Mouse (Mus musculus) cortical plate, adult 2 months (tissue): ENCODE results near the gene Kiss1.

Experiments used
- CTCF ChIP-seq: fragments of 200-500 bp; IDR thresholded peaks from 2 replicates; pipeline ENCODE4 v1.5.1; 2011; ENCODE audit warnings: mild to moderate bottlenecking, control low read depth, low read length; ENCODE audit not compliant: insufficient read depth; ENCODE audit errors: extremely low read depth
- POLR2A ChIP-seq: fragments of 200-500 bp; IDR thresholded peaks from 2 replicates; pipeline ENCODE4 v1.6.1; 2011; ENCODE audit warnings: mild to moderate bottlenecking, low read length, control low read depth; ENCODE audit not compliant: insufficient read depth; ENCODE audit errors: extremely low read depth

GRCm38 (mm10) chr1:133375696-133376346 lies 54.1 kb downstream of the Kiss1 start:
- no peak for TF ChIP-seq CTCF
- no peak for TF ChIP-seq POLR2A
